Mouse (Mus musculus): Measurements from ENCODE around the gene Gm21962. TPM values are rescaled to one million over a fixed set of nuclear protein-coding genes. Genes with fewer than 3 reads are reported as not detected.
A peak's percentile ranks its signal among the peaks of the same experiment; 100 is the strongest.
"Not testable (repeated sequence)": the region's sequence is repeated elsewhere in the genome, so short reads cannot be mapped to it uniquely, and the experiment has no call there.

Gene Gm21962
- not detected for total RNA-seq (2022)

- DNase-seq: not testable (repeated sequence)
These were observed at the start of gene Gm21962 for GRCm38 (mm10) chr3:137671224-137671623. TSS of gene Gm21962 (plus strand) at chr3:137671524.

GRCm38 (mm10) chr3:137622091-137622490, 49.2 kb upstream of the Gm21962 start:
- no peak for DNase-seq

- no peak for DNase-seq
These were observed 48.3 kb upstream of the Gm21962 start for GRCm38 (mm10) chr3:137622895-137623580.

GRCm38 (mm10) chr3:137623581-137624362, 47.6 kb upstream of the Gm21962 start:
- peak; percentile 32 for DNase-seq

GRCm38 (mm10) chr3:137625054-137625453, 46.3 kb upstream of the Gm21962 start:
- no peak for DNase-seq

- DNase-seq: no peak
These were observed 37.6 kb upstream of the Gm21962 start for GRCm38 (mm10) chr3:137633726-137634125.

GRCm38 (mm10) chr3:137636571-137636970, 34.8 kb upstream of the Gm21962 start:
- no peak for DNase-seq

GRCm38 (mm10) chr3:137641238-137641637, 30.1 kb upstream of the Gm21962 start:
- DNase-seq: no peak

- no peak for DNase-seq
These were observed 29.2 kb upstream of the Gm21962 start for GRCm38 (mm10) chr3:137642137-137642536.

GRCm38 (mm10) chr3:137642568-137642967, 28.8 kb upstream of the Gm21962 start:
- DNase-seq: no peak

GRCm38 (mm10) chr3:137644081-137644480, 27.2 kb upstream of the Gm21962 start:
- DNase-seq: no peak

GRCm38 (mm10) chr3:137644947-137645346, 26.4 kb upstream of the Gm21962 start:
- no peak for DNase-seq

GRCm38 (mm10) chr3:137647427-137648100, 23.8 kb upstream of the Gm21962 start:
- DNase-seq: no peak

GRCm38 (mm10) chr3:137649112-137649511, 22.2 kb upstream of the Gm21962 start:
- DNase-seq: no peak

GRCm38 (mm10) chr3:137652853-137653252, 18.5 kb upstream of the Gm21962 start:
- DNase-seq: no peak

- DNase-seq: peak; percentile 41
These were observed 9.6 kb downstream of the Gm21962 start for GRCm38 (mm10) chr3:137680923-137681322.

- no peak for DNase-seq
These were observed 11.8 kb downstream of the Gm21962 start for GRCm38 (mm10) chr3:137682911-137683806.

- DNase-seq: no peak
These were observed 12.6 kb downstream of the Gm21962 start for GRCm38 (mm10) chr3:137683807-137684403.

- DNase-seq: no peak
These were observed 15.6 kb downstream of the Gm21962 start for GRCm38 (mm10) chr3:137686932-137687331.

- no peak for DNase-seq
These were observed 20.2 kb downstream of the Gm21962 start for GRCm38 (mm10) chr3:137691503-137691902.

- peak; percentile 7 for DNase-seq
These were observed 44.6 kb downstream of the Gm21962 start for GRCm38 (mm10) chr3:137715946-137716345.

Measured in adrenal gland, adult 8-10 months (tissue).